Mouse (Mus musculus): ENCODE measurements around the gene C3ar1. TPM values are rescaled to one million over a fixed set of nuclear protein-coding genes. Genes with fewer than 3 reads are reported as not detected.
A peak's percentile ranks its signal among the peaks of the same experiment; 100 is the strongest.

C3ar1 gene
- polyA plus RNA-seq, 1 experiment from 2014 or later, result 2.3 TPM

GRCm38 (mm10) chr6:122825166-122825565 lies 30.8 kb downstream of the C3ar1 start:
- ATAC-seq (replicated peaks; ENCODE audit: insufficient number of reproducible peaks, low FRiP score, low TSS enrichment, low read depth), result no peak
- Histone ChIP-seq H3K9me3 (replicated peaks; ENCODE audit: control insufficient read depth, low read length) (no peaks in the 10 kb centered on the region), H3K4me2 (ENCODE audit: low read depth, low read length) (no peak overlapping the region)

GRCm38 (mm10) chr6:122824086-122824485 lies 31.9 kb downstream of the C3ar1 start:
- Histone ChIP-seq H3K27me3 (ENCODE audit: control insufficient read depth, insufficient read depth, low read length) (no peaks in the 10 kb centered on the region), H3K27ac (replicated peaks; ENCODE audit: low read depth, low read length) (no peak overlapping the region), H3K9ac (replicated peaks; ENCODE audit: low read length) (no peak overlapping the region), H3K4me1 (ENCODE audit: control insufficient read depth, insufficient read depth, low read length) (no peaks in the 10 kb centered on the region; the same call in 1 of the 2 replicates), H3K9me3 (replicated peaks; ENCODE audit: control insufficient read depth, low read length) (no peaks in the 10 kb centered on the region), H3K36me3 (replicated peaks; ENCODE audit: control insufficient read depth, insufficient read depth, low read depth, low read length) (no peaks in the 10 kb centered on the region), H3K4me3 (ENCODE audit: low read depth, low read length) (no peak overlapping the region), H3K4me2 (ENCODE audit: low read depth, low read length) (no peak overlapping the region)
- 60% methylated on average over 10 of the region's 10 CpGs for WGBS
- DNase-seq (ENCODE audit: low spot score) (no peak), ATAC-seq (replicated peaks; ENCODE audit: insufficient number of reproducible peaks, low FRiP score, low TSS enrichment, low read depth) (no peak)

More at GRCm38 (mm10) chr6:122825166-122825565, 30.8 kb downstream of the C3ar1 start:
- Histone ChIP-seq H3K27ac (replicated peaks; ENCODE audit: low read depth, low read length) (no peak overlapping the region), H3K4me1 (ENCODE audit: control insufficient read depth, insufficient read depth, low read length) (no peaks in the 10 kb centered on the region; the same call in 1 of the 2 replicates), H3K4me3 (ENCODE audit: low read depth, low read length) (no peak overlapping the region), H3K36me3 (replicated peaks; ENCODE audit: control insufficient read depth, insufficient read depth, low read depth, low read length) (no peaks in the 10 kb centered on the region), H3K9ac (replicated peaks; ENCODE audit: low read length) (no peak overlapping the region), H3K27me3 (ENCODE audit: control insufficient read depth, insufficient read depth, low read length) (no peaks in the 10 kb centered on the region)
- no peak for DNase-seq (ENCODE audit: low spot score)
- 92% methylated on average over 9 of the region's 9 CpGs for WGBS

- H3K9me3 ChIP-seq (replicated peaks; ENCODE audit: control insufficient read depth, low read length), result no peaks in the 10 kb centered on the region
- H3K9ac ChIP-seq (replicated peaks; ENCODE audit: low read length), result no peak overlapping the region
- H3K4me2 ChIP-seq (ENCODE audit: low read depth, low read length), result no peak overlapping the region
- DNase-seq (ENCODE audit: low spot score) (no peak), ATAC-seq (replicated peaks; ENCODE audit: insufficient number of reproducible peaks, low FRiP score, low TSS enrichment, low read depth) (no peak)
- no peaks in the 10 kb centered on the region for H3K27me3 ChIP-seq (ENCODE audit: control insufficient read depth, insufficient read depth, low read length)
- H3K36me3 ChIP-seq (replicated peaks; ENCODE audit: control insufficient read depth, insufficient read depth, low read depth, low read length), result no peaks in the 10 kb centered on the region
- no peak overlapping the region for H3K4me3 ChIP-seq (ENCODE audit: low read depth, low read length)
- H3K27ac ChIP-seq (replicated peaks; ENCODE audit: low read depth, low read length), result no peak overlapping the region
- 71% methylated on average over 9 of the region's 9 CpGs for WGBS
- no peaks in the 10 kb centered on the region; the same call in 1 of the 2 replicates for H3K4me1 ChIP-seq (ENCODE audit: control insufficient read depth, insufficient read depth, low read length)
Observed at GRCm38 (mm10) chr6:122821822-122822221, 34.1 kb downstream of the C3ar1 start.

GRCm38 (mm10) chr6:122820799-122821650 lies 34.9 kb downstream of the C3ar1 start:
- H3K4me2 ChIP-seq (ENCODE audit: low read depth, low read length), result peak overlapping the region; percentile 83
- peak; percentile 1; the same call in 1 of the 2 replicates for ATAC-seq (replicated peaks; ENCODE audit: insufficient number of reproducible peaks, low FRiP score, low TSS enrichment, low read depth)
- H3K4me3 ChIP-seq (ENCODE audit: low read depth, low read length), result peak overlapping the region; percentile 83
- peak overlapping the region; percentile 92; the same call in 1 of the 2 replicates for H3K9ac ChIP-seq (replicated peaks; ENCODE audit: low read length)
- H3K4me1 ChIP-seq (ENCODE audit: control insufficient read depth, insufficient read depth, low read length), result no peaks in the 10 kb centered on the region; the same call in 1 of the 2 replicates
- WGBS, result 36% methylated on average over 15 of the region's 15 CpGs
- no peaks in the 10 kb centered on the region for H3K27me3 ChIP-seq (ENCODE audit: control insufficient read depth, insufficient read depth, low read length)
- H3K27ac ChIP-seq (replicated peaks; ENCODE audit: low read depth, low read length), result no peak overlapping the region
- H3K36me3 ChIP-seq (replicated peaks; ENCODE audit: control insufficient read depth, insufficient read depth, low read depth, low read length), result no peaks in the 10 kb centered on the region
- H3K9me3 ChIP-seq (replicated peaks; ENCODE audit: control insufficient read depth, low read length), result no peaks in the 10 kb centered on the region
- no peak for DNase-seq (ENCODE audit: low spot score)

- Histone ChIP-seq H3K27me3 (ENCODE audit: control insufficient read depth, insufficient read depth, low read length) (no peaks in the 10 kb centered on the region), H3K9ac (replicated peaks; ENCODE audit: low read length) (peak overlapping the region; percentile 92), H3K9me3 (replicated peaks; ENCODE audit: control insufficient read depth, low read length) (no peaks in the 10 kb centered on the region), H3K36me3 (replicated peaks; ENCODE audit: control insufficient read depth, insufficient read depth, low read depth, low read length) (no peaks in the 10 kb centered on the region), H3K4me1 (ENCODE audit: control insufficient read depth, insufficient read depth, low read length) (no peaks in the 10 kb centered on the region; the same call in 1 of the 2 replicates), H3K4me3 (ENCODE audit: low read depth, low read length) (peak overlapping the region; percentile 83), H3K27ac (replicated peaks; ENCODE audit: low read depth, low read length) (no peak overlapping the region), H3K4me2 (ENCODE audit: low read depth, low read length) (peak overlapping the region; percentile 83)
- peak; percentile 57 for DNase-seq (ENCODE audit: low spot score)
- WGBS, result under 1% methylated on average over 37 of the region's 38 CpGs
- peak; percentile 70 for ATAC-seq (replicated peaks; ENCODE audit: insufficient number of reproducible peaks, low FRiP score, low TSS enrichment, low read depth)
Observed at GRCm38 (mm10) chr6:122820071-122820798, 35.7 kb downstream of the C3ar1 start.

- Histone ChIP-seq H3K4me3 (ENCODE audit: low read depth, low read length) (peak within 1 kb of the TSS; percentile 83), H3K9ac (replicated peaks; ENCODE audit: low read length) (peak within 1 kb of the TSS; percentile 92), H3K4me1 (ENCODE audit: control insufficient read depth, insufficient read depth, low read length) (no peaks in the 10 kb centered on the region; the same call in 1 of the 2 replicates), H3K27ac (replicated peaks; ENCODE audit: low read depth, low read length) (no peak within 1 kb of the TSS), H3K36me3 (replicated peaks; ENCODE audit: control insufficient read depth, insufficient read depth, low read depth, low read length) (no peaks in the 10 kb centered on the region), H3K27me3 (ENCODE audit: control insufficient read depth, insufficient read depth, low read length) (no peaks in the 10 kb centered on the region), H3K9me3 (replicated peaks; ENCODE audit: control insufficient read depth, low read length) (no peaks in the 10 kb centered on the region), H3K4me2 (ENCODE audit: low read depth, low read length) (peak within 1 kb of the TSS; percentile 83)
- DNase-seq (ENCODE audit: low spot score) (peak; percentile 75), ATAC-seq (replicated peaks; ENCODE audit: insufficient number of reproducible peaks, low FRiP score, low TSS enrichment, low read depth) (peak; percentile 72)
- 2% methylated on average over 47 of the region's 61 CpGs for WGBS
Observed at GRCm38 (mm10) chr6:122819306-122820070, 36.5 kb downstream of the C3ar1 start, which contains the start of gene Foxj2. Foxj2 (plus strand) TSS chr6:122819914.

GRCm38 (mm10) chr6:122813640-122814039 lies 42.3 kb downstream of the C3ar1 start:
- no peaks in the 10 kb centered on the region for H3K9me3 ChIP-seq (replicated peaks; ENCODE audit: control insufficient read depth, low read length)
- no peak overlapping the region for H3K4me2 ChIP-seq (ENCODE audit: low read depth, low read length)
- H3K36me3 ChIP-seq (replicated peaks; ENCODE audit: control insufficient read depth, insufficient read depth, low read depth, low read length), result no peaks in the 10 kb centered on the region
- no peak overlapping the region for H3K4me3 ChIP-seq (ENCODE audit: low read depth, low read length)
- H3K27me3 ChIP-seq (ENCODE audit: control insufficient read depth, insufficient read depth, low read length), result no peaks in the 10 kb centered on the region
- 82% methylated on average over 4 of the region's 4 CpGs for WGBS
- DNase-seq (ENCODE audit: low spot score) (no peak), ATAC-seq (replicated peaks; ENCODE audit: insufficient number of reproducible peaks, low FRiP score, low TSS enrichment, low read depth) (no peak)
- H3K27ac ChIP-seq (replicated peaks; ENCODE audit: low read depth, low read length), result no peak overlapping the region
- H3K9ac ChIP-seq (replicated peaks; ENCODE audit: low read length), result no peak overlapping the region
- H3K4me1 ChIP-seq (ENCODE audit: control insufficient read depth, insufficient read depth, low read length), result peaks cover 4% of the 10 kb centered on the region
